Mouse (Mus musculus) Patski (cell line): ENCODE data around the gene Mrpl58. TPM values are rescaled to one million over a fixed set of nuclear protein-coding genes. Genes with fewer than 3 reads are reported as not detected.
"Not testable (repeated sequence)": the region's sequence is repeated elsewhere in the genome, so short reads cannot be mapped to it uniquely, and the experiment has no call there.

ENCODE experiments used
- ATAC-seq: fragments of 100-300 bp; one replicate; pipeline ENCODE4 v1.8.0; 2021
- CTCF ChIA-PET: fragments of 350-600 bp; sonication (Branson Sonifier 250); formaldehyde crosslinking; loops from one replicate; lab custom pipeline; 2022; ENCODE audit warnings: inconsistent platforms; lab: Charles Lee
- POLR2A ChIA-PET: fragments of 350-600 bp; sonication (Branson Sonifier 250); formaldehyde crosslinking; loops from one replicate; lab custom pipeline; 2022; ENCODE audit warnings: antibody characterized with exemption, inconsistent platforms; lab: Charles Lee
- DNase-seq: peaks from one replicate; pipeline ENCODE4 v3.0.0-alpha.2; 2011; ENCODE audit warnings: low read depth, low spot score
- H3K27me3 ChIP-seq: fragments of 371-371 bp; one replicate; pipeline ENCODE4 v1.5.1; 2021
- CTCF ChIP-seq: fragments of 100-300 bp; IDR thresholded peaks from one replicate; pipeline ENCODE4 v1.5.1; 2021
- in situ Hi-C: fragments of 300-500 bp; cut with MboI; formaldehyde crosslinking; loops from 3 replicates; pipeline ENCODE4 v1.11.1; 2018; ENCODE audit warnings: low pct_unique_long_range_greater_than_20kb, mixed read lengths
- polyA plus RNA-seq: library from polyadenylated mRNA; unstranded; gene quantifications from one replicate; pipeline ENCODE4 v1.2.3, GENCODE M21; 2021

Mrpl58 gene
- polyA plus RNA-seq, 1 experiment from 2014 or later: 99.9 TPM

GRCm38 (mm10) chr11:115453306-115453705, 49.8 kb downstream of the Mrpl58 start:
- no peaks in the 10 kb centered on the region for H3K27me3 ChIP-seq
- in situ Hi-C loops: no loop called here
- ChIA-PET POLR2A (interaction anchor here (0.5 to 1.1 kb wide), 3 partner anchors 27 to 41 kb away, joined by 3 to 5 read pairs (median 3); partner anchors contain the start of genes Atp5h and Kctd2), CTCF (no interaction called here)
- no peak for DNase-seq
- no peak for ATAC-seq
- no peak for TF ChIP-seq CTCF

- in situ Hi-C loops, ATAC-seq, H3K27me3 ChIP-seq, POLR2A ChIA-PET, DNase-seq: not testable (repeated sequence)
- CTCF ChIA-PET: interaction anchor here (1.6 kb wide), 1 partner anchor 158 kb away, joined by 3 read pairs; the partner anchor contains the start of gene Mif4gd
Measured at GRCm38 (mm10) chr11:115454822-115455221, 51.3 kb downstream of the Mrpl58 start.

- no peaks in the 10 kb centered on the region for H3K27me3 ChIP-seq
- POLR2A ChIA-PET: no interaction called here
- CTCF ChIA-PET: no interaction called here
- in situ Hi-C loops: no loop called here
- ATAC-seq (no peak), DNase-seq (no peak)
- TF ChIP-seq CTCF: no peak
Measured at GRCm38 (mm10) chr11:115455619-115456018, 52.1 kb downstream of the Mrpl58 start.

GRCm38 (mm10) chr11:115456182-115456581, 52.6 kb downstream of the Mrpl58 start:
- TF ChIP-seq CTCF: no peak
- ChIA-PET CTCF (no interaction called here), POLR2A (interaction anchor here (1.1 kb wide), 1 partner anchor 17 kb away, joined by 3 read pairs; no protein-coding TSS in a partner anchor)
- in situ Hi-C loops: no loop called here
- DNase-seq: no peak
- H3K27me3 ChIP-seq: no peaks in the 10 kb centered on the region
- ATAC-seq: no peak

GRCm38 (mm10) chr11:115457405-115457804, 53.9 kb downstream of the Mrpl58 start:
- CTCF ChIA-PET: interaction anchor here (0.9 kb wide), 1 partner anchor 29 kb away, joined by 3 read pairs; no protein-coding TSS in a partner anchor
- H3K27me3 ChIP-seq: no peaks in the 10 kb centered on the region
- in situ Hi-C loops: no loop called here
- DNase-seq (no peak), ATAC-seq (no peak)
- TF ChIP-seq CTCF: no peak
- POLR2A ChIA-PET: no interaction called here

- POLR2A ChIA-PET: interaction anchor here (0.8 kb wide), 1 partner anchor 53 kb away, joined by 3 read pairs; the partner anchor contains the start of gene Jpt1
- in situ Hi-C loops: no loop called here
Measured at GRCm38 (mm10) chr11:115460976-115461375, 57.4 kb downstream of the Mrpl58 start.

GRCm38 (mm10) chr11:115461846-115462242, 58.3 kb downstream of the Mrpl58 start:
- ChIA-PET CTCF (interaction anchor here (1.5 kb wide), 1 partner anchor 35 kb away, joined by 3 read pairs; no protein-coding TSS in a partner anchor), POLR2A (no interaction called here)
- in situ Hi-C loops: no loop called here
- ATAC-seq: no peak
- DNase-seq: no peak
- TF ChIP-seq CTCF: no peak
- H3K27me3 ChIP-seq: no peaks in the 10 kb centered on the region

More at GRCm38 (mm10) chr11:115460976-115461375, 57.4 kb downstream of the Mrpl58 start:
- no peak for DNase-seq
- TF ChIP-seq CTCF: no peak
- H3K27me3 ChIP-seq: no peaks in the 10 kb centered on the region
- ATAC-seq: no peak
- CTCF ChIA-PET: interaction anchor here (1.0 kb wide), 1 partner anchor 35 kb away, joined by 3 read pairs; no protein-coding TSS in a partner anchor

Other genes with a start within 250 kb of the Mrpl58 start
- gene Slc9a3r1, start 240.4 kb upstream of the Mrpl58 start, polyA plus RNA-seq: 98.7 TPM
- gene Tmem104, start 216.3 kb upstream of the Mrpl58 start, polyA plus RNA-seq: 10.2 TPM
- 28.0 TPM for gene Nat9, start 215.9 kb upstream of the Mrpl58 start, polyA plus RNA-seq
- gene Grin2c, start 136.5 kb upstream of the Mrpl58 start, polyA plus RNA-seq: not detected
- 7.1 TPM for gene Fdxr, start 126.7 kb upstream of the Mrpl58 start, polyA plus RNA-seq
- 0.05 TPM for gene Fads6, start 106.1 kb upstream of the Mrpl58 start, polyA plus RNA-seq
- gene Otop2, start 96.6 kb upstream of the Mrpl58 start, polyA plus RNA-seq: not detected
- gene Ush1g, start 81.7 kb upstream of the Mrpl58 start, polyA plus RNA-seq: 0.32 TPM
- not detected for gene Otop3, start 69.0 kb upstream of the Mrpl58 start, polyA plus RNA-seq
- 15.3 TPM for gene Hid1, start 36.0 kb upstream of the Mrpl58 start, polyA plus RNA-seq
- 21.3 TPM for gene Cdr2l, start 21.8 kb upstream of the Mrpl58 start, polyA plus RNA-seq
- 727 TPM for gene Atp5h, start 16.2 kb downstream of the Mrpl58 start, polyA plus RNA-seq
- gene Kctd2, start 16.4 kb downstream of the Mrpl58 start, polyA plus RNA-seq: 46.0 TPM
- not detected for gene Trim80, start 36.8 kb downstream of the Mrpl58 start, polyA plus RNA-seq
- 0.15 TPM for gene Slc16a5, start 58.7 kb downstream of the Mrpl58 start, polyA plus RNA-seq
- 13.3 TPM for gene Armc7, start 71.9 kb downstream of the Mrpl58 start, polyA plus RNA-seq
- gene Nt5c, start 88.1 kb downstream of the Mrpl58 start, polyA plus RNA-seq: 128 TPM
- 179 TPM for gene Jpt1, start 110.6 kb downstream of the Mrpl58 start, polyA plus RNA-seq
- 381 TPM for gene Sumo2, start 132.5 kb downstream of the Mrpl58 start, polyA plus RNA-seq
- 78.9 TPM for gene Nup85, start 160.7 kb downstream of the Mrpl58 start, polyA plus RNA-seq
- gene Mrps7, start 200.2 kb downstream of the Mrpl58 start, polyA plus RNA-seq: 69.9 TPM
- gene Gga3, start 200.3 kb downstream of the Mrpl58 start, polyA plus RNA-seq: 31.0 TPM
- gene Mif4gd, start 209.2 kb downstream of the Mrpl58 start, polyA plus RNA-seq: 47.4 TPM
- gene Slc25a19, start 224.5 kb downstream of the Mrpl58 start, polyA plus RNA-seq: 48.1 TPM